Mouse (Mus musculus) intestine, embryonic 14.5 days (tissue): ENCODE results near the gene Daam1. TPM values are rescaled to one million over a fixed set of nuclear protein-coding genes. Genes with fewer than 3 reads are reported as not detected.
A peak's percentile ranks its signal among the peaks of the same experiment; 100 is the strongest.

Experiments
- ATAC-seq: fragments of 200-750 bp; cut with Nextera tagmentation; replicated peaks from 2 replicates; pipeline ENCODE4 v1.8.0; 2017; ENCODE audit warnings: low read depth, moderate number of reproducible peaks, moderate TSS enrichment, moderate library complexity; ENCODE audit not compliant: low FRiP score, low TSS enrichment
- DNase-seq: peaks from one replicate; pipeline ENCODE4 v3.0.0-alpha.2; 2018; ENCODE audit warnings: low spot score
- H3K27ac ChIP-seq: fragments of 300-500 bp; sonication (generic); 2 replicates; pipeline ENCODE4 v1.5.1; 2014; ENCODE audit warnings: low read depth, mild to moderate bottlenecking, control low read depth
- H3K27me3 ChIP-seq: fragments of 300-500 bp; sonication (generic); replicated peaks from 2 replicates; pipeline ENCODE4 v1.6.1; 2014; ENCODE audit warnings: low read length, control low read depth; ENCODE audit not compliant: control insufficient read depth, insufficient read depth
- H3K36me3 ChIP-seq: fragments of 300-500 bp; sonication (generic); 2 replicates; pipeline ENCODE4 v1.6.1; 2014; ENCODE audit warnings: low read length, control low read depth; ENCODE audit not compliant: control insufficient read depth, insufficient read depth
- H3K4me1 ChIP-seq: fragments of 300-500 bp; sonication (generic); replicated peaks from 2 replicates; pipeline ENCODE4 v1.6.1; 2014; ENCODE audit warnings: low read length, control low read depth, mixed read lengths; ENCODE audit not compliant: control insufficient read depth, insufficient read depth
- H3K4me2 ChIP-seq: fragments of 300-500 bp; sonication (generic); 2 replicates; pipeline ENCODE4 v1.6.1; 2014; ENCODE audit warnings: low read length
- H3K4me3 ChIP-seq: fragments of 300-500 bp; sonication (generic); 2 replicates; pipeline ENCODE4 v1.5.1; 2014; ENCODE audit warnings: low read depth, low read length, control low read depth, mixed read lengths
- H3K9ac ChIP-seq: fragments of 300-500 bp; sonication (generic); 2 replicates; pipeline ENCODE4 v1.6.1; 2014; ENCODE audit warnings: mild to moderate bottlenecking, low read length
- H3K9me3 ChIP-seq: fragments of 300-500 bp; sonication (generic); 2 replicates; pipeline ENCODE4 v1.6.1; 2016; ENCODE audit warnings: low read length, control low read depth; ENCODE audit not compliant: control insufficient read depth
- WGBS: fragments of 180-500 bp; shearing (Covaris S2); extraction: QIAGEN DNeasy Blood & Tissue Kit; methylation state at CpG from one replicate; pipeline ENCODE4 v1.1.7; 2014; 5-methylcytosine and 5-hydroxymethylcytosine counted together
- polyA plus RNA-seq: library from polyadenylated mRNA; unstranded; fragments of >200 nt; fragmentation: Nextera tagmentation; extraction: Ambion mirVana; gene quantifications from 2 replicates; pipeline ENCODE4 v1.2.1, GENCODE M21; 2014

Daam1 gene
- polyA plus RNA-seq, 1 experiment from 2014 or later = 15.6 TPM

DNA sequence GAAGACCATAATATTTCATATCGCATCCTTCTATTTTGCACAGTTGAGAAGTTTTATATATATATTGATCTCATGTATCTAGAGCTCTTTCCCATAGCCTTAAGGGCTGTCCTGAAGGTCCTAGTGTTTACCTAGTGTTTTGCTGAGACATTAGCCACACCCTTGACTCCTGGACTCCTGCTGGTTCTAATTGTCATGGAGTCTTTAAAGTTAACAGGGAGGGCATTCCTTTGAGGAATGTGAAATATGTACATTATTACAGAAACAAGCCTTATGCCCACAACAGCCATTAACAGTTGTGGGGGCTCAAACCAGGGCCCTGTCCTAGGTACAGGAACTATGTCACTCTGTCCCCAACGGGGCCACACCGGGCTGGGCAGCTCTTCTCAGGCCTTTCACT is 180.5 kb downstream of the Daam1 start:
- H3K36me3 ChIP-seq = no peaks in the 10 kb centered on the region
- no peak for ATAC-seq
- H3K4me1 ChIP-seq = no peaks in the 10 kb centered on the region
- no peak overlapping the region for H3K4me3 ChIP-seq
- DNase-seq = no peak
- H3K27me3 ChIP-seq = no peaks in the 10 kb centered on the region
- 92% methylated on average over 3 of the region's 3 CpGs for WGBS
- no peak overlapping the region for H3K9ac ChIP-seq
- no peak overlapping the region for H3K27ac ChIP-seq
- no peaks in the 10 kb centered on the region for H3K9me3 ChIP-seq
- H3K4me2 ChIP-seq = no peak overlapping the region

DNA sequence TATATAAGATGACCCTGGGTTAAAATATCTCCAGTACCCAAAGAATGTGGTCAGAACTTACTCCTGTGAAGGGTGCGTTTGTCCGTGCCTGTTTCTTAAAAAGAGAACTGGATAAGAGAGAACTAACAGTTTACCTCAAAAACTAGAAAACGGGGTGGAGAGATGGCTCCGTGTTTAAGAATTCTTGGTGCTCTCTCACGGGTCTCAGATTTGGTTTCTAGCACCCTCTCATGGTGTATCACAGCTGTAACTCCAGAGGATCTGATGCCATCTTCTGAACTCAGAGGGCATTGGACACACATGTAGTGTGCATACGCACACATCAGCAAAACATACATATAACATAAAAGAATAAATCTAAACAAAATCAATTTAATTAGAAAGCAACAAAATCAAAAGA is 181.2 kb downstream of the Daam1 start:
- Histone ChIP-seq H3K9ac (no peak overlapping the region), H3K4me3 (no peak overlapping the region), H3K36me3 (no peaks in the 10 kb centered on the region), H3K4me1 (no peaks in the 10 kb centered on the region), H3K27ac (no peak overlapping the region), H3K4me2 (no peak overlapping the region), H3K9me3 (no peaks in the 10 kb centered on the region), H3K27me3 (no peaks in the 10 kb centered on the region)
- 86% methylated on average over 6 of the region's 6 CpGs for WGBS
- ATAC-seq = no peak
- DNase-seq = no peak

DNA sequence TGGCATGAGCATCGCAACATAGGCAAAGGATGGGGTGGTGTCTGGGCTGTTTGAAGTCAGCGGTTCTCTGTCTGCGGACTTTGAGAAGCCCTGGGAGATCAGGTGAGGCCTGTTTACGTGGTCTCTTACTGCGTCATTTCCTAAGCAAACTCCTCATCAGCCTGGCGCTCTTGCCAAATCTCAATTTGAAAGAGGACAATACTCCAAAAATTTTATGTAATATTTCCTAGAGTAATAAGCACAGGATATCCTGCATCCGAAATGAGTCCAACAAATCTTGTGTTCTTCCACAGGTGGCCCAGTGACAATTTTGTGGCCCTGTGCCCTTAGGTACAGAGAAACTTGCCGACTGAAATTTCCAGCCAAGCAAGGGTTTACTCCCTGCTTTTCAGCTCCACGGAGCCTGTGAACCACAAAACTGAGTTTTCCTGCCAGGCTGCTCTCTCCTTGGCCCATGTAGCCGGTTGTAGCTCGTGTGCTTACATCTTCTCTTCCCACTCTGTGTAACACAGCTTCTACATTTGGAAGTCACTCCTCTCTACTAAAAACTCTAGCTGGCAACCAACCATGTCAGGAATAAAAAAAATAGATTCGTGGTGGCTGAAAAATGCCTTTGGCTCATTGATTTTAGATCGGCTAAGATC is 183.0 kb downstream of the Daam1 start:
- Histone ChIP-seq H3K4me3 (no peak overlapping the region), H3K36me3 (no peaks in the 10 kb centered on the region), H3K9me3 (no peaks in the 10 kb centered on the region), H3K4me2 (no peak overlapping the region), H3K4me1 (no peaks in the 10 kb centered on the region), H3K9ac (no peak overlapping the region), H3K27ac (0 out of 2 replicates have a peak overlapping the region, but pooled peaks have one; percentile 19), H3K27me3 (no peaks in the 10 kb centered on the region)
- 79% methylated on average over 13 of the region's 13 CpGs for WGBS
- ATAC-seq (no peak), DNase-seq (no peak)

DNA sequence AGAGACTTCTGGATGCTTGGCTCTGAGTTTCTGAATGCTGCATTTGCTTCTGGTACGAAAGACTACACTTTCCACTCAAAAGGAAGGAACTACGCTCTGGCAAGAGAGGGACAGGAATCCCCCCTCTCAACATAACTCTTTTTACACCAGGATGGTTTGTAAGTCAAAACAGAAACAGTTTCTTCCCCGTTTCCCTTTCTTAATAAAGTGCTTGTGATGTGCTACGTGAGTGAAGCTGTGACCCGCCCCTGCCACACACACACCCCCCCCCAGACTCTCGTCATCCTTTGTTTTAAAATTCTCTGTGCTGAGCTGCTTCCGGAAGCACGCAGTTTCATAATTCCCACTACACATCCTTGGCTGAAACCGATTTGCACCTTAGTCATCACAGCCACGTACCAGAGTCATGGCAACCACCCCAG is 183.5 kb downstream of the Daam1 start:
- H3K4me3 ChIP-seq = no peak overlapping the region
- no peaks in the 10 kb centered on the region for H3K9me3 ChIP-seq
- no peaks in the 10 kb centered on the region for H3K36me3 ChIP-seq
- WGBS = 48% methylated on average over 10 of the region's 10 CpGs
- H3K27me3 ChIP-seq = no peaks in the 10 kb centered on the region
- ATAC-seq (no peak), DNase-seq (no peak)
- H3K4me1 ChIP-seq = no peaks in the 10 kb centered on the region
- no peak overlapping the region for H3K4me2 ChIP-seq
- 0 out of 2 replicates have a peak overlapping the region, but pooled peaks have one; percentile 19 for H3K27ac ChIP-seq
- no peak overlapping the region for H3K9ac ChIP-seq

DNA sequence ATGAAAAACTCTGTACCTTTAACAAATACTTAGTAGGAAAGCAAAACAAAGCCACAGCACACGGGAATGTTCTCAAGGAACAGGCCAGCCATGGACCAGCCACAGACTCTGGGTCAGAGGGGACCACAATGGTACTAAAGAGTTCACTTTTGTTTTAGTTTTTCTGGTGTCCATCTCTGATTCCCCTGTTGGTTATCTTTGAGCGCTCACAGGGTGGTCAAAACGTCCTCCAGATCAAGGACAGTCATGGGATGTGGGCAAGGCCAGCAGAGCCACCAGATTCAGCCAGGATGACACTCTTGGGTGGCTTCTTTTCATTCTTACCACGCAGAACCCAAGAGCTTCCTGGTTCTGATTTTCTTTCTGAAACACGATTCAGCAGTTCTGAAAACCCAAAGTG is 184.4 kb downstream of the Daam1 start:
- no peaks in the 10 kb centered on the region for H3K4me1 ChIP-seq
- no peak for ATAC-seq
- H3K4me3 ChIP-seq = no peak overlapping the region
- H3K9me3 ChIP-seq = no peaks in the 10 kb centered on the region
- WGBS = 74% methylated on average over 5 of the region's 5 CpGs
- H3K36me3 ChIP-seq = no peaks in the 10 kb centered on the region
- no peak overlapping the region for H3K4me2 ChIP-seq
- H3K27me3 ChIP-seq = no peaks in the 10 kb centered on the region
- no peak for DNase-seq
- no peak overlapping the region for H3K27ac ChIP-seq
- H3K9ac ChIP-seq = no peak overlapping the region

DNA sequence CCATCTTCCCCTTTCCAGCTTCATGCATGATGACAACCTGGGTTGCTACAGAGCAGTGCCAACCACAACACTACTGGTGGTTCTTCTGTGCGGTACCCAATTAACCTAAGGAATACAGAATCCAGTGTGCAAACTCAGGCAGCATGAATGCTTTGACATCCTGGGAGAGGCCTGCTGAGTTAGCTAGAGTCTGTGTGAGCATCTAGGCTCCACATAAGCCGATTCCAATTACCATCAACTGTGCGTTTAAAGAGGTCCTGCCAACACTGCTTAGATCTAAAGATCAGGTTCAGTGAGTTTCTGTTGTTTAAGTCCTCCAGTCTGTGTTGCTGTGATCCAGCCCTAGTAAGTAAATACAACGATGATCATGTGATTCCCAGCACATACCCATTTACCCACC is 189.4 kb downstream of the Daam1 start:
- Histone ChIP-seq H3K27ac (no peak overlapping the region), H3K4me3 (no peak overlapping the region), H3K9ac (no peak overlapping the region), H3K36me3 (no peaks in the 10 kb centered on the region), H3K4me1 (0 out of 2 replicates have a peak, but pooled peaks cover 3% of the 10 kb centered on the region), H3K9me3 (no peaks in the 10 kb centered on the region), H3K4me2 (no peak overlapping the region), H3K27me3 (no peaks in the 10 kb centered on the region)
- ATAC-seq (no peak), DNase-seq (no peak)
- 80% methylated on average over 4 of the region's 4 CpGs for whole genome bisulfite sequencing

DNA sequence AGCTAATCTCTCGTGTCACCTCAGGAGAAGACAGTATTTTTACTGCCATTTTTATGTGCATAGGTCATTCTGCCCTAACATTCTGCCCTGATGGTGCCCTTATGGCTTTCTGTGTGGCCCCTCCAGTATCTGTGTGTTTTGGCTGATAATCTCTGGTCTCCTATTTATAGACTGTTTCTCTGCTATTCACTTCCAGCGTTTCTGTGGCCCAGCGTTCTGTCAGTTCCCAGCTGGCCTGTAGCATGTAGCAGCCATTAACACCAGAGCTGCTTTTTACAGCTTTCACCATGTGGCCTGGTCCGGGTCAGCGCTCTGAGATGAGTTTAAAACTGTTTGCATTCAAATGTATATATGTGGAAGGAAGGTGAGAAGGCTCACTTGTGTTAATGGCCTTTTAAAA is 190.7 kb downstream of the Daam1 start:
- no peak overlapping the region for H3K4me3 ChIP-seq
- WGBS = 21% methylated on average over 5 of the region's 5 CpGs
- ATAC-seq (no peak), DNase-seq (no peak)
- H3K27ac ChIP-seq = no peak overlapping the region
- 0 out of 2 replicates have a peak, but pooled peaks cover 3% of the 10 kb centered on the region for H3K4me1 ChIP-seq
- H3K4me2 ChIP-seq = no peak overlapping the region
- no peaks in the 10 kb centered on the region for H3K27me3 ChIP-seq
- no peaks in the 10 kb centered on the region for H3K9me3 ChIP-seq
- H3K9ac ChIP-seq = no peak overlapping the region
- H3K36me3 ChIP-seq = no peaks in the 10 kb centered on the region

DNA sequence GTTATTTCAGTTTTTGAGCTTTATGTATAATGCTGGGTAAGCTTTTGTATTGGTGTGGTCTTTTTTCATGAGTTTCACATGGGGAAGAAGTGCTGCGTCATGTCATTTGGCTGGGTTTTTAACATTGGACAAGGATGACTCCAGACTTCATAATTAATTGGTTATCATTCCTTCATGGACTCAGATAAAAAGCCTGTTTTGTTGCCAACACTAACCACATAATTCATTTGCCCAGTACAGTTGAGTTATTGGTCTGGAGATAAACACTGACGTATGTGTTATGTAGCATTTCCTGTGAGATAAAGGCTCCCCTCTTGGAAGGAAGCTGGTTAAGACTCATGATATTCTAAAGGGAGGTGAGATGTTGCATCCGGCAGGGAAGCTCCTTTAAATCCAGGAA is 191.9 kb downstream of the Daam1 start:
- H3K4me2 ChIP-seq = no peak overlapping the region
- H3K9me3 ChIP-seq = no peaks in the 10 kb centered on the region
- 72% methylated on average over 3 of the region's 3 CpGs for WGBS
- H3K27me3 ChIP-seq = no peaks in the 10 kb centered on the region
- H3K4me1 ChIP-seq = 0 out of 2 replicates have a peak, but pooled peaks cover 3% of the 10 kb centered on the region
- H3K4me3 ChIP-seq = no peak overlapping the region
- ATAC-seq (no peak), DNase-seq (no peak)
- H3K27ac ChIP-seq = no peak overlapping the region
- no peak overlapping the region for H3K9ac ChIP-seq
- no peaks in the 10 kb centered on the region for H3K36me3 ChIP-seq

DNA sequence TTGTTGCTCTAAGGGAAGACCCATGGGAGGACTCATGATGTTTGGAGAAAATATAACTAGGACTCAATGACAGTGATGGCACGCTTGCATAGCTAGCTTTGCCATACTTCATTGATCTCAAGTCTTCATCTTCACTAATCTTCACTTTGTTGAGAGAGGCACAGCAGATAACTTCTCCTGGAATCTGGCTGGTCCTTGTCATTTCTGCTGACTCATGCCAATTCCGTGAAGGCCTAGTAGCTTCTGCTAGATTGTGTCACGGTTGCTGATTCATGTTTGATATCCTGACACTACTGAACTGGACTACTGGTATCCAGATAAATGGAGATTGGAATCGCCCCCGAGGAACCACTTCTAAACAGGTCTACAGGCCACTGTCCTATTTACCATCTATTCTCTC is 192.7 kb downstream of the Daam1 start:
- WGBS = 93% methylated on average over 5 of the region's 5 CpGs
- ATAC-seq (no peak), DNase-seq (no peak)
- no peak overlapping the region for H3K27ac ChIP-seq
- H3K27me3 ChIP-seq = no peaks in the 10 kb centered on the region
- H3K4me1 ChIP-seq = 0 out of 2 replicates have a peak, but pooled peaks cover 3% of the 10 kb centered on the region
- H3K4me2 ChIP-seq = no peak overlapping the region
- no peak overlapping the region for H3K9ac ChIP-seq
- no peaks in the 10 kb centered on the region for H3K36me3 ChIP-seq
- H3K9me3 ChIP-seq = no peaks in the 10 kb centered on the region
- no peak overlapping the region for H3K4me3 ChIP-seq
